Mouse (Mus musculus): ENCODE results near the gene Gm21854.
"Not testable (repeated sequence)": the region's sequence is repeated elsewhere in the genome, so short reads cannot be mapped to it uniquely, and the experiment has no call there.

Gm21854 gene

GRCm38 (mm10) chrY:5656686-5657085 lies at the start of gene Gm21854:
TSS of gene Gm21854 (plus strand) at chrY:5656986.
- not testable (repeated sequence) for DNase-seq (ENCODE audit: low spot score)
